Comparison of ENCODE assay signal across 8 mouse cellular contexts in genomic region chr15:88840126-88840525, GRCm38 (mm10). TPM values are rescaled to one million over a fixed set of nuclear protein-coding genes. Genes with fewer than 3 reads are reported as not detected.
DNase-seq lines count a peak whose midpoint lies in the region; ATAC-seq and TF ChIP-seq lines count a peak whose summit lies in the region.

No protein-coding gene starts in this region.

- no peak for DNase-seq in left cerebral cortex, adult 2 months (ENCODE audit: extremely low spot score in 1 of 2, low spot score in 2 of 2)
- DNase-seq in left cerebral cortex, adult 18-20 months (ENCODE audit: low spot score in 2 of 2): no peak
- peak; percentile 50 for DNase-seq in embryonic facial prominence, embryonic 10.5 days (ENCODE audit: low spot score)
- no peak for DNase-seq in limb, embryonic 14.5 days (ENCODE audit: low spot score)
- DNase-seq in frontal cortex, adult 2 months (ENCODE audit: extremely low spot score in 1 of 2, low spot score in 1 of 2): no peak
- DNase-seq in T-cell, adult 2 months (ENCODE audit: low spot score): no peak

- no peak overlapping the region for H3K4me2 ChIP-seq in hindbrain, embryonic 12.5 days (replicated peaks)
- H3K4me2 ChIP-seq in limb, embryonic 14.5 days (replicated peaks; ENCODE audit: low read depth, low read length, severe bottlenecking): no peak overlapping the region

- 39% methylated on average over 10 of the region's 10 CpGs for WGBS in embryonic facial prominence, embryonic 10.5 days
- WGBS in hindbrain, embryonic 12.5 days: 61% methylated on average over 10 of the region's 10 CpGs
- WGBS in limb, embryonic 14.5 days: 70% methylated on average over 10 of the region's 10 CpGs

- TF ChIP-seq POLR2A in limb, embryonic 14.5 days (IDR thresholded peaks at IDR 0.05; ENCODE audit: borderline replicate concordance, extremely low read depth, insufficient read depth, insufficient read length): no peak

- no peaks in the 10 kb centered on the region for H3K36me3 ChIP-seq in embryonic facial prominence, embryonic 10.5 days (replicated peaks)
- no peaks in the 10 kb centered on the region for H3K36me3 ChIP-seq in hindbrain, embryonic 12.5 days
- H3K36me3 ChIP-seq in limb, embryonic 14.5 days (ENCODE audit: control insufficient read depth, insufficient read depth, low read length): no peaks in the 10 kb centered on the region

- no peak overlapping the region for H3K4me3 ChIP-seq in left cerebral cortex, adult 2 months
- H3K4me3 ChIP-seq in embryonic facial prominence, embryonic 10.5 days: no peak overlapping the region
- no peak overlapping the region for H3K4me3 ChIP-seq in hindbrain, embryonic 12.5 days
- H3K4me3 ChIP-seq in limb, embryonic 14.5 days (replicated peaks; ENCODE audit: low read length): no peak overlapping the region

- H3K27me3 ChIP-seq in embryonic facial prominence, embryonic 10.5 days (replicated peaks; ENCODE audit: low read depth, poor library complexity, severe bottlenecking): 0 out of 2 replicates have a peak, but pooled peaks cover 3% of the 10 kb centered on the region
- no peaks in the 10 kb centered on the region; the same call in 1 of the 2 replicates for H3K27me3 ChIP-seq in hindbrain, embryonic 12.5 days
- no peaks in the 10 kb centered on the region for H3K27me3 ChIP-seq in limb, embryonic 14.5 days (ENCODE audit: control insufficient read depth, insufficient read depth, low read length)

- H3K9ac ChIP-seq in hindbrain, embryonic 12.5 days: no peak overlapping the region
- H3K9ac ChIP-seq in limb, embryonic 14.5 days (ENCODE audit: low read depth, low read length, severe bottlenecking): no peak overlapping the region

- intact Hi-C loops in left cerebral cortex, adult 2 months (cut with DNase I): no loop called here

- no peak for ATAC-seq in hindbrain, embryonic 12.5 days (ENCODE audit: low FRiP score)
- ATAC-seq in limb, embryonic 14.5 days (ENCODE audit: low FRiP score, low read depth): no peak
- no peak for ATAC-seq in megakaryocyte-erythroid progenitor cell, adult 5-6 weeks (replicated peaks; ENCODE audit: low FRiP score, low TSS enrichment, poor library complexity, severe bottlenecking)

- peak overlapping the region; percentile 91 for H3K27ac ChIP-seq in left cerebral cortex, adult 2 months
- peak overlapping the region; percentile 74 for H3K27ac ChIP-seq in embryonic facial prominence, embryonic 10.5 days (replicated peaks)
- peak overlapping the region; percentile 44; the same call in 1 of the 2 replicates for H3K27ac ChIP-seq in hindbrain, embryonic 12.5 days
- peak overlapping the region; percentile 79 for H3K27ac ChIP-seq in limb, embryonic 14.5 days (replicated peaks; ENCODE audit: low read depth, low read length)

- peaks cover 47% of the 10 kb centered on the region for H3K4me1 ChIP-seq in embryonic facial prominence, embryonic 10.5 days
- peaks cover 31% of the 10 kb centered on the region for H3K4me1 ChIP-seq in hindbrain, embryonic 12.5 days
- peaks cover 32% of the 10 kb centered on the region for H3K4me1 ChIP-seq in limb, embryonic 14.5 days (ENCODE audit: control insufficient read depth, insufficient read depth, low read length)

- no peaks in the 10 kb centered on the region for H3K9me3 ChIP-seq in embryonic facial prominence, embryonic 10.5 days
- H3K9me3 ChIP-seq in hindbrain, embryonic 12.5 days (replicated peaks): no peaks in the 10 kb centered on the region
- H3K9me3 ChIP-seq in limb, embryonic 14.5 days (ENCODE audit: control insufficient read depth, low read length): no peaks in the 10 kb centered on the region

- no peak for TF ChIP-seq CTCF in left cerebral cortex, adult 2 months (IDR thresholded peaks at IDR 0.05)

RNA-seq across cellular contexts. Expression of gene Creld2, which starts 20.7 kb away (rescaled TPM):
- 10 to 100 TPM; 22.1 to 26.3 TPM for total RNA-seq in left cerebral cortex, adult 2 months (2021)
- 10 to 100 TPM; 26.6 to 33.3 TPM for total RNA-seq in left cerebral cortex, adult 18-20 months (2021)
- 92.2 and 93.9 TPM in 2 replicates for polyA plus RNA-seq in embryonic facial prominence, embryonic 10.5 days (2016; fragmentation: Nextera tagmentation; extraction: Ambion mirVana)
- 65.2 and 74.8 TPM in 2 replicates for polyA plus RNA-seq in hindbrain, embryonic 12.5 days (2016; fragmentation: Nextera tagmentation; extraction: Ambion mirVana)
- polyA plus RNA-seq in limb, embryonic 14.5 days (2012; rRNA removed): 59.3 and 79.1 TPM in 2 replicates
- 74.9 and 85.9 TPM in 2 replicates for polyA plus RNA-seq in limb, embryonic 14.5 days (2014; fragmentation: Nextera tagmentation; extraction: Ambion mirVana)
- 24.8 and 29.7 TPM in 2 replicates for total RNA-seq in megakaryocyte-erythroid progenitor cell, adult 5-6 weeks (2014; fragmentation: Nextera tagmentation)
- 47.8 and 50.9 TPM in 2 replicates for total RNA-seq in megakaryocyte-erythroid progenitor cell, adult 5-6 weeks (2017)
- 24.1 and 31.2 TPM in 2 replicates for polyA plus RNA-seq in frontal cortex, adult 2 months (2012; rRNA removed)

RNA-seq across cellular contexts. Expression of gene Alg12, which starts 21.0 kb away (rescaled TPM):
- 10 to 100 TPM; 13.3 to 14.4 TPM for total RNA-seq in left cerebral cortex, adult 2 months (2021)
- total RNA-seq in left cerebral cortex, adult 18-20 months (2021): 10 to 100 TPM; 13.0 to 13.6 TPM
- polyA plus RNA-seq in embryonic facial prominence, embryonic 10.5 days (2016; fragmentation: Nextera tagmentation; extraction: Ambion mirVana): 10.9 and 12.5 TPM in 2 replicates
- polyA plus RNA-seq in hindbrain, embryonic 12.5 days (2016; fragmentation: Nextera tagmentation; extraction: Ambion mirVana): 9.1 and 9.9 TPM in 2 replicates
- polyA plus RNA-seq in limb, embryonic 14.5 days (2012; rRNA removed): 17.9 and 21.7 TPM in 2 replicates
- polyA plus RNA-seq in limb, embryonic 14.5 days (2014; fragmentation: Nextera tagmentation; extraction: Ambion mirVana): 12.1 and 12.2 TPM in 2 replicates
- total RNA-seq in megakaryocyte-erythroid progenitor cell, adult 5-6 weeks (2014; fragmentation: Nextera tagmentation): 2.8 and 8.3 TPM in 2 replicates
- total RNA-seq in megakaryocyte-erythroid progenitor cell, adult 5-6 weeks (2017): 3.3 and 5.2 TPM in 2 replicates
- 15.3 and 15.7 TPM in 2 replicates for polyA plus RNA-seq in frontal cortex, adult 2 months (2012; rRNA removed)

RNA-seq across cellular contexts. Expression of gene Pim3, which starts 21.9 kb away (rescaled TPM):
- 10 to 100 TPM; 46.8 to 50.0 TPM for total RNA-seq in left cerebral cortex, adult 2 months (2021)
- 10 to 100 TPM; 36.3 to 45.9 TPM for total RNA-seq in left cerebral cortex, adult 18-20 months (2021)
- 43.6 and 49.0 TPM in 2 replicates for polyA plus RNA-seq in embryonic facial prominence, embryonic 10.5 days (2016; fragmentation: Nextera tagmentation; extraction: Ambion mirVana)
- 45.3 and 48.0 TPM in 2 replicates for polyA plus RNA-seq in hindbrain, embryonic 12.5 days (2016; fragmentation: Nextera tagmentation; extraction: Ambion mirVana)
- 15.2 and 20.6 TPM in 2 replicates for polyA plus RNA-seq in limb, embryonic 14.5 days (2012; rRNA removed)
- 38.1 and 47.8 TPM in 2 replicates for polyA plus RNA-seq in limb, embryonic 14.5 days (2014; fragmentation: Nextera tagmentation; extraction: Ambion mirVana)
- total RNA-seq in megakaryocyte-erythroid progenitor cell, adult 5-6 weeks (2014; fragmentation: Nextera tagmentation): 5.1 and 6.4 TPM in 2 replicates
- 5.5 and 12.5 TPM in 2 replicates for total RNA-seq in megakaryocyte-erythroid progenitor cell, adult 5-6 weeks (2017)
- 13.6 and 22.2 TPM in 2 replicates for polyA plus RNA-seq in frontal cortex, adult 2 months (2012; rRNA removed)
